Mouse (Mus musculus) intestine, postnatal 0 days (tissue): Measurements from ENCODE around the gene Rftn1. TPM values are rescaled to one million over a fixed set of nuclear protein-coding genes. Genes with fewer than 3 reads are reported as not detected.

ENCODE experiments used
- ATAC-seq: fragments of 200-750 bp; cut with Nextera tagmentation; 2 replicates; pipeline ENCODE4 v1.8.0; 2017; ENCODE audit warnings: mild to moderate bottlenecking, moderate TSS enrichment, moderate library complexity
- H3K27ac ChIP-seq: fragments of 300-500 bp; sonication (generic); 2 replicates; pipeline ENCODE4 v1.5.1; 2014; ENCODE audit warnings: mild to moderate bottlenecking, low read depth, low read length, moderate library complexity
- H3K27me3 ChIP-seq: fragments of 300-500 bp; sonication (generic); replicated peaks from 2 replicates; pipeline ENCODE4 v1.6.1; 2014; ENCODE audit warnings: low read length, mixed read lengths; ENCODE audit not compliant: control insufficient read depth, insufficient read depth
- H3K36me3 ChIP-seq: fragments of 300-500 bp; sonication (generic); 2 replicates; pipeline ENCODE4 v1.6.1; 2014; ENCODE audit warnings: mild to moderate bottlenecking, moderate library complexity; ENCODE audit not compliant: control insufficient read depth, insufficient read depth
- H3K4me1 ChIP-seq: fragments of 300-500 bp; sonication (generic); replicated peaks from 2 replicates; pipeline ENCODE4 v1.6.1; 2014; ENCODE audit warnings: antibody characterized with exemption, low read length, mixed read lengths; ENCODE audit not compliant: control insufficient read depth, insufficient read depth
- H3K4me2 ChIP-seq: fragments of 300-500 bp; sonication (generic); replicated peaks from 2 replicates; pipeline ENCODE4 v1.6.1; 2014; ENCODE audit warnings: low read depth, mild to moderate bottlenecking, moderate library complexity
- H3K4me3 ChIP-seq: fragments of 300-500 bp; sonication (generic); 2 replicates; pipeline ENCODE4 v1.5.1; 2014; ENCODE audit warnings: low read depth, low read length
- H3K9ac ChIP-seq: fragments of 300-500 bp; sonication (generic); 2 replicates; pipeline ENCODE4 v1.6.1; 2014; ENCODE audit warnings: mild to moderate bottlenecking, low read depth, low read length
- H3K9me3 ChIP-seq: fragments of 300-500 bp; sonication (generic); 2 replicates; pipeline ENCODE4 v1.6.1; 2016; ENCODE audit warnings: mixed run types; ENCODE audit not compliant: control insufficient read depth
- CTCF ChIP-seq: sonication (generic); IDR thresholded peaks from 2 replicates; pipeline ENCODE4 v1.5.1; 2016; ENCODE audit warnings: low read depth, mild to moderate bottlenecking, control low read depth, antibody characterized with exemption, moderate library complexity
- WGBS: fragments of 180-500 bp; shearing (Covaris S2); extraction: QIAGEN DNeasy Blood & Tissue Kit; methylation state at CpG from one replicate; pipeline ENCODE4 v1.1.7; 2014; 5-methylcytosine and 5-hydroxymethylcytosine counted together
- polyA plus RNA-seq: library from polyadenylated mRNA; unstranded; fragments of >200 nt; fragmentation: Nextera tagmentation; extraction: Ambion mirVana; gene quantifications from 2 replicates; pipeline ENCODE4 v1.2.1, GENCODE M21; 2015

Rftn1 gene
- polyA plus RNA-seq, 1 experiment from 2014 or later = 7.1 TPM

- H3K4me3 ChIP-seq = no peak overlapping the region
- no peak overlapping the region for H3K9ac ChIP-seq
- no peaks in the 10 kb centered on the region for H3K36me3 ChIP-seq
- TF ChIP-seq CTCF = no peak
- no peak for ATAC-seq
- no peaks in the 10 kb centered on the region for H3K27me3 ChIP-seq
- WGBS = 76% methylated on average over 17 of the region's 17 CpGs
- no peaks in the 10 kb centered on the region for H3K4me1 ChIP-seq
- H3K9me3 ChIP-seq = no peaks in the 10 kb centered on the region
- no peak overlapping the region for H3K4me2 ChIP-seq
- H3K27ac ChIP-seq = no peak overlapping the region
Measured at GRCm38 (mm10) chr17:49965846-49966762, 224.4 kb downstream of the Rftn1 start.

DNA sequence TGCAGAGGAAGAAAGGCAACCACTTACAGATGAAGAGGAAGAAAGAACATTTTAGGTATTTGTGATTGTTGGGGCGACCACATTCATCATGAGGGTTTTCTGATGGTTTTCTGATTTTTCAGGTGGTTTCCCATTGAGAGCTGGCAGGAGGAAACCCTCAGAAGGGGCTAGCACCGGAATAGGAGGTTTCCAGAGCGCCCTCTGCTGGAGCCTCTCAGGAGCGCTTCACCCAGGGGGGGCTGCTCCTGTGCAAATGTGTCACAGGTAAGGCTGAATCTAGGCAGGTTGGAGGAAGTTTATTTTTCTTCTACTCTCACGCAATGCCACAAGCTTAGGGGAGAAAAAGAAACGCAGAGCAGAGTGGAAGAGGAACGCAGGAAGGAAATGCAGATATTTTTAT is 225.4 kb downstream of the Rftn1 start:
- H3K27me3 ChIP-seq = no peaks in the 10 kb centered on the region
- H3K27ac ChIP-seq = no peak overlapping the region
- peak; percentile 38 for TF ChIP-seq CTCF
- H3K9ac ChIP-seq = no peak overlapping the region
- no peak overlapping the region for H3K4me2 ChIP-seq
- H3K4me3 ChIP-seq = no peak overlapping the region
- 79% methylated on average over 7 of the region's 7 CpGs for WGBS
- no peaks in the 10 kb centered on the region for H3K36me3 ChIP-seq
- H3K9me3 ChIP-seq = no peaks in the 10 kb centered on the region
- ATAC-seq = no peak
- no peaks in the 10 kb centered on the region for H3K4me1 ChIP-seq

DNA sequence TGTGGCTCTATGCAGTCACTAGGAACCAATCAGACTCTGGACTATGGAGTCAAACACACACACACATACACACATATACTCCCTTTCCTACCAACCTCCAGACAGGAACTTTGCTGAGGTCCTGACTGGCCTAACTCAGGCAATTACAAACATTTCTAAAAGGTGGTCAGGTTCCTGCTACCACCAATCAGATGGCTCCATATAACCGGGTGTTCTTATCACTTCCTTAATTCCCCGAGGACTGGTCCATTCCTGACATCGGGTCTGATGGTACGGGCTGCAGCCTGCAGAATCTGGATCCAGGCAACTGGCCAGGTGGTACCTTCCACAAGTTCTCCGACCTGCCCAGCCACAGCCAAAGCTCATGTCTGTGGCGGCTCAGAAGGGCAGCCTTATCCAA is 226.0 kb downstream of the Rftn1 start:
- Histone ChIP-seq H3K9me3 (no peaks in the 10 kb centered on the region), H3K27ac (no peak overlapping the region), H3K9ac (no peak overlapping the region), H3K27me3 (no peaks in the 10 kb centered on the region), H3K36me3 (no peaks in the 10 kb centered on the region), H3K4me3 (no peak overlapping the region), H3K4me2 (no peak overlapping the region), H3K4me1 (no peaks in the 10 kb centered on the region)
- ATAC-seq = no peak
- TF ChIP-seq CTCF = no peak
- 92% methylated on average over 6 of the region's 6 CpGs for WGBS

DNA sequence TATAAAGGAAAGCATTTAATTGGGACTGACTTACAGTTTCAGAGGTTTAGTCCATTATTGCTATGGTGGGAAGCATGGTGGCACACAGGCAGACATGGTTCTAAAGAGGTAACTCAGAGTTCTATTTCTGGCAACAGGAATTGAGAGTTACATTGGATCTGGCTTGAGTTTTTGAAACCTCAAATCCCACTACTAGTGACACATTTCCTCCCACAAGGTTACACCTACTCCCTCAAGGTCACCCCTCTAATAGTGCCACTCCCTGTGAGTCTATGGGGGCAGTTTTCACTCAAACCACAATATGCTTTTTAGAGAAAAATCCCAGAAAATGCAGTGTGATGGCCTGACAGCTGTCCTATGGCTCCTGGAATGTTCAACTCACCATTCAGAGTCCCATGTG is 231.5 kb downstream of the Rftn1 start:
- no peak for ATAC-seq
- Histone ChIP-seq H3K36me3 (no peaks in the 10 kb centered on the region), H3K9me3 (no peaks in the 10 kb centered on the region), H3K27ac (no peak overlapping the region), H3K4me3 (no peak overlapping the region), H3K4me2 (no peak overlapping the region), H3K9ac (no peak overlapping the region), H3K27me3 (no peaks in the 10 kb centered on the region), H3K4me1 (no peaks in the 10 kb centered on the region)
- TF ChIP-seq CTCF = no peak

GRCm38 (mm10) chr17:49951856-49952607 is 238.4 kb downstream of the Rftn1 start:
- Histone ChIP-seq H3K36me3 (no peaks in the 10 kb centered on the region), H3K9me3 (no peaks in the 10 kb centered on the region), H3K4me3 (peak overlapping the region; percentile 11; the same call in 1 of the 2 replicates), H3K4me1 (no peaks in the 10 kb centered on the region), H3K27ac (no peak overlapping the region; the same call in 1 of the 2 replicates), H3K9ac (no peak overlapping the region), H3K27me3 (no peaks in the 10 kb centered on the region), H3K4me2 (peak overlapping the region; percentile 48)
- ATAC-seq = no peak
- TF ChIP-seq CTCF = no peak; the same call in 1 of the 2 replicates
- WGBS = 44% methylated on average over 22 of the region's 22 CpGs

DNA sequence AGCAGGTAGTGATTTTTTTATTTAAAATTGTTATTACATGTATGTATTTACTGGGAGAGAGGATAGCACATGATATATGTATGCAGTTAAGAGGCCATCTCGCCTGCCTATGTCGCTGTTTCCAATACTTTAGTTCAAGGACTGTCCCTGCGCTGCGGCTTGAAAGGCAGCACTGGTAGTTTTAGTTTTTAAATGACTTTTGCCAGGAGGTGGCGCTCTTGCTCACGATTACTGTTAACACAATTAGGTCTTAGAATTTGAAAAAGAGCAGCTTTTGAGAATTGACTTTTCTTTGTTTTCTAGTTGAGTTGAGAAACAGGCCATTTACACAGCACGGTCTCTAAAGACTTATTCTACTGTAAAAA is 239.0 kb downstream of the Rftn1 start:
- TF ChIP-seq CTCF = peak; percentile 73
- ATAC-seq = no peak
- H3K4me2 ChIP-seq = peak overlapping the region; percentile 48
- H3K27ac ChIP-seq = no peak overlapping the region; the same call in 1 of the 2 replicates
- no peaks in the 10 kb centered on the region for H3K27me3 ChIP-seq
- no peaks in the 10 kb centered on the region for H3K4me1 ChIP-seq
- H3K4me3 ChIP-seq = peak overlapping the region; percentile 11; the same call in 1 of the 2 replicates
- H3K9me3 ChIP-seq = no peaks in the 10 kb centered on the region
- no peaks in the 10 kb centered on the region for H3K36me3 ChIP-seq
- H3K9ac ChIP-seq = no peak overlapping the region
- WGBS = 8% methylated on average over 7 of the region's 7 CpGs
